Mouse (Mus musculus) neural tube, embryonic 11.5 days (tissue): ENCODE data around the gene Ankib1. TPM values are rescaled to one million over a fixed set of nuclear protein-coding genes. Genes with fewer than 3 reads are reported as not detected.
A peak's percentile ranks its signal among the peaks of the same experiment; 100 is the strongest.

Source experiments
- ATAC-seq: fragments of 200-750 bp; cut with Nextera tagmentation; 2 replicates; pipeline ENCODE4 v1.8.0; 2017; ENCODE audit warnings: moderate number of reproducible peaks, mild to moderate bottlenecking, moderate TSS enrichment, moderate library complexity; ENCODE audit not compliant: insufficient read depth, low FRiP score, low TSS enrichment
- DNase-seq: peaks from one replicate; pipeline ENCODE4 v3.0.0-alpha.2; 2015; ENCODE audit warnings: low spot score
- H3K27ac ChIP-seq: fragments of 300-500 bp; sonication (generic); 2 replicates; pipeline ENCODE4 v1.5.1; 2014; ENCODE audit warnings: low read depth, mild to moderate bottlenecking, low read length
- H3K27me3 ChIP-seq: fragments of 300-500 bp; sonication (generic); 2 replicates; pipeline ENCODE4 v1.6.1; 2014; ENCODE audit warnings: mild to moderate bottlenecking, low read length, mixed read lengths; ENCODE audit not compliant: control insufficient read depth, insufficient read depth
- H3K36me3 ChIP-seq: fragments of 300-500 bp; sonication (generic); 2 replicates; pipeline ENCODE4 v1.6.1; 2014; ENCODE audit warnings: mild to moderate bottlenecking, low read length, moderate library complexity, mixed read lengths; ENCODE audit not compliant: control insufficient read depth, insufficient read depth
- H3K4me1 ChIP-seq: fragments of 300-500 bp; sonication (generic); 2 replicates; pipeline ENCODE4 v1.6.1; 2014; ENCODE audit warnings: low read length, mixed read lengths; ENCODE audit not compliant: control insufficient read depth, insufficient read depth
- H3K4me2 ChIP-seq: fragments of 300-500 bp; sonication (generic); 2 replicates; pipeline ENCODE4 v1.6.1; 2014; ENCODE audit warnings: low read depth, mild to moderate bottlenecking, moderate library complexity
- H3K4me3 ChIP-seq: fragments of 300-500 bp; sonication (generic); 2 replicates; pipeline ENCODE4 v1.5.1; 2014; ENCODE audit warnings: low read depth, low read length
- H3K9ac ChIP-seq: fragments of 300-500 bp; sonication (generic); 2 replicates; pipeline ENCODE4 v1.6.1; 2014; ENCODE audit warnings: mild to moderate bottlenecking, low read length
- H3K9me3 ChIP-seq: fragments of 300-500 bp; sonication (generic); 2 replicates; pipeline ENCODE4 v1.6.1; 2016; ENCODE audit warnings: low read length; ENCODE audit not compliant: control insufficient read depth
- WGBS: fragments of 180-500 bp; shearing (Covaris S2); extraction: QIAGEN DNeasy Blood & Tissue Kit; methylation state at CpG from one replicate; pipeline ENCODE4 v1.1.7; 2014; 5-methylcytosine and 5-hydroxymethylcytosine counted together
- microRNA-seq: library from miRNA; unstranded; fragments of <30 nt; microRNA quantifications from one replicate; pipeline ENCODE4, GENCODE M21; 2016
- polyA plus RNA-seq: library from polyadenylated mRNA; unstranded; fragments of >200 nt; fragmentation: Nextera tagmentation; extraction: Ambion mirVana; gene quantifications from 2 replicates; pipeline ENCODE4 v1.2.1, GENCODE M21; 2014

Ankib1 gene
- polyA plus RNA-seq, 1 experiment from 2014 or later, result 17.4 TPM

DNA sequence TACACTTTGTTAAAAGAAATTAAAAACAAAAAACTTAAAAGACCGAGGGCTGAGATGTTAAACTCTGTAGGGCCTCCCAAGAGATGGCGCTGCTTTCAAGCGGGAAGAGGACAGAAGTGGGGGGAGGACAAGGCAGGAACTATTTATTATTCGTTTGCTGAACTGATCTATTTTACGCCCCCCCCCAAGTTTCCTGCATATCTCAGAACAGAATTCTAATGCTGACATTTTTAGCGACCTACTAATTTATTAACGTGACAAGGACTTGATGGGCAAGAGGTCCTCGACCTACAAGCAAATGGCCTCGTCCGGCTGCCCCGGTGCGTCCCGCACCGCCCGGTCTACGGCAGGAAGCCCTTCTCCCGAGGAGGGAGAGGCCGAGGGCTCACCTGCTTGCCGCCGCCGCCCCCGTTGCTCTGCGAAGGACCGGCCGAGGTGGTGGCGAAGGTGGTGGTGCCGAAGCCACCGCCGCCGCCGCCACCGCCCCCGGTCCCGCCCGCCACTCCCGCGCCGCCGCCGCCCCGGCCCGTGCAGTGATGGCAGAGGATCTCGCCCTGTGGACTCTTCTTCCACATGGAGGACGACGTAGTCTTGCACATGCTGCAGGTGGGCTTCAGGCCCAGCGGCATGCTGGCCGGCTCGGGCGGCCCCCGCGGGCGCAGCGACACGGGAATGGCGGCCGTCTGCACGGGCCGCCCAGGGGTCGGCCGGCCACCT, 155.6 kb downstream of the Ankib1 start:
- DNase-seq (peak; percentile 61), ATAC-seq (peak; percentile 77)
- WGBS, result under 1% methylated on average over 55 of the region's 60 CpGs
- Histone ChIP-seq H3K9me3 (no peaks in the 10 kb centered on the region), H3K36me3 (0 out of 2 replicates have a peak, but pooled peaks cover 3% of the 10 kb centered on the region), H3K9ac (peak overlapping the region; percentile 88), H3K4me1 (0 out of 2 replicates have a peak, but pooled peaks cover 4% of the 10 kb centered on the region), H3K27me3 (no peaks in the 10 kb centered on the region), H3K27ac (peak overlapping the region; percentile 77), H3K4me2 (peak overlapping the region; percentile 61), H3K4me3 (peak overlapping the region; percentile 94)

DNA sequence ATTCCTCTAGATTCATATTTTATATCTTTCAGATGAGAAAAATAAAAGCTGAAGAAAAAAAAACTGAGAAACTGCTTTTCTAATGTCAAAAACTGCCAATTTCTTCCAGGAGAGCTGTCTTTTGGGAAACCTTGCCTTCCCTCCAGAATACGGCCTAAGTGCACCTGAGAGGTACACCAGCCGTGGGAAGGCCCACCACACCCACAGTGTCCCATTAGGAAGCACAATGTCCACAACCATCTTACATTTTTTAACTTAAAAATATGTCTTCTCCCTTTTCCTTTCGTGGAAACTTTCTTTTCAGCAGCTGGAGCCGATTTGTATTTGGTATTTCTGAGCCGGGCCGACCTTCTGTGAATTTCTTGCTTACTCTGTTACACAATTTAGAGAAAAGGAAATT, 156.2 kb downstream of the Ankib1 start:
- H3K9me3 ChIP-seq, result no peaks in the 10 kb centered on the region
- H3K36me3 ChIP-seq, result 0 out of 2 replicates have a peak, but pooled peaks cover 3% of the 10 kb centered on the region
- no peak for ATAC-seq
- no peaks in the 10 kb centered on the region for H3K27me3 ChIP-seq
- H3K4me3 ChIP-seq, result peak overlapping the region; percentile 94
- H3K4me2 ChIP-seq, result peak overlapping the region; percentile 61
- no peak for DNase-seq
- peak overlapping the region; percentile 88 for H3K9ac ChIP-seq
- WGBS, result 33% methylated on average over 6 of the region's 6 CpGs
- 0 out of 2 replicates have a peak, but pooled peaks cover 4% of the 10 kb centered on the region for H3K4me1 ChIP-seq
- H3K27ac ChIP-seq, result no peak overlapping the region

GRCm38 (mm10) chr5:3645326-3645725, 157.4 kb downstream of the Ankib1 start:
- H3K9ac ChIP-seq, result no peak overlapping the region
- no peaks in the 10 kb centered on the region for H3K9me3 ChIP-seq

DNA sequence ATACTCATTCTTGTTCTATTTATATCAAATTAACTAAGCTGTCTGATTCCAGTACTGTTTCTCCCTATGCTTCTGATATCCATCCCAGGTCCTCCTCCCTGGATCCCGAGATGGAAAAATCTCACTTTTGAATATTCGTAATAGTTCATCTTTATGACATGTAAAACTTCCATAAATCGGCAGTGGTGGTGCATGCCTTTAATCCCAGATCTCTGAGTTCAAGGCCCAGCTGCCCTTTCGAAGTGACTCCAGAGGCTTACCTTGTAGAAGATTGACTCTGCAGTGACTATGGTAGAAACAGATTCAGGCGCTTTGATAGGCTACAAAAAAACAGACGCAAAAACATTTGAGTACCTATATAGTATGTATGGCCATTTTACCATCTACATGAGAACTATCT, 158.1 kb downstream of the Ankib1 start:
- Histone ChIP-seq H3K27me3 (no peaks in the 10 kb centered on the region), H3K9me3 (no peaks in the 10 kb centered on the region), H3K4me1 (0 out of 2 replicates have a peak, but pooled peaks cover 4% of the 10 kb centered on the region), H3K36me3 (0 out of 2 replicates have a peak, but pooled peaks cover 3% of the 10 kb centered on the region), H3K27ac (no peak overlapping the region), H3K4me2 (no peak overlapping the region), H3K9ac (no peak overlapping the region), H3K4me3 (no peak overlapping the region)
- ATAC-seq (no peak), DNase-seq (no peak)
- 96% methylated on average over 6 of the region's 6 CpGs for WGBS

More at GRCm38 (mm10) chr5:3645326-3645725, 157.4 kb downstream of the Ankib1 start:
- 0 out of 2 replicates have a peak, but pooled peaks cover 3% of the 10 kb centered on the region for H3K36me3 ChIP-seq
- H3K27me3 ChIP-seq, result no peaks in the 10 kb centered on the region
- no peak overlapping the region for H3K4me2 ChIP-seq
- 0 out of 2 replicates have a peak, but pooled peaks cover 4% of the 10 kb centered on the region for H3K4me1 ChIP-seq
- no peak overlapping the region for H3K27ac ChIP-seq
- ATAC-seq, result no peak
- 91% methylated on average over 6 of the region's 6 CpGs for WGBS
- no peak overlapping the region for H3K4me3 ChIP-seq
- no peak for DNase-seq

Small RNA genes lying within 50 kb of the gene (microRNA-seq; reads per million reads assigned to microRNA genes)
- gene Gm22926 (not detected), gene Gm26238 (not detected)

Other genes with a start within 250 kb of the Ankib1 start
- gene 1700109H08Rik, start 231.4 kb downstream of the Ankib1 start, polyA plus RNA-seq, result 2.5 and 3.0 TPM in 2 replicates
- 14.7 and 17.0 TPM in 2 replicates for gene Pex1, start 206.9 kb downstream of the Ankib1 start, polyA plus RNA-seq
- 12.9 and 16.4 TPM in 2 replicates for gene Rbm48, start 206.3 kb downstream of the Ankib1 start, polyA plus RNA-seq
- gene Tmbim7, start 151.7 kb downstream of the Ankib1 start, polyA plus RNA-seq, result not detected in 2 replicates
- gene Gatad1, start 145.7 kb downstream of the Ankib1 start, polyA plus RNA-seq, result 73.1 and 77.4 TPM in 2 replicates
- 61.3 and 62.8 TPM in 2 replicates for gene Krit1, start 259 bp upstream of the Ankib1 start, polyA plus RNA-seq
- 0.20 TPM in 1 of 2 replicates, not detected in the other for gene Lrrd1, start 42.2 kb upstream of the Ankib1 start, polyA plus RNA-seq
- 7.9 and 10.3 TPM in 2 replicates for gene Mterf1a, start 91.0 kb upstream of the Ankib1 start, polyA plus RNA-seq
- gene Akap9, start 125.1 kb upstream of the Ankib1 start, polyA plus RNA-seq, result 144 and 147 TPM in 2 replicates